Mouse (Mus musculus): ENCODE data around the gene Skiv2l. TPM values are rescaled to one million over a fixed set of nuclear protein-coding genes. Genes with fewer than 3 reads are reported as not detected.
A peak's percentile ranks its signal among the peaks of the same experiment; 100 is the strongest.
"Not testable (repeated sequence)": the region's sequence is repeated elsewhere in the genome, so short reads cannot be mapped to it uniquely, and the experiment has no call there.

Gene Skiv2l
- total RNA-seq, 4 experiments from 2014 or later = 21.8 to 29.1 (median 25.8) TPM

GRCm38 (mm10) chr17:34813747-34814146 is 36.3 kb downstream of the Skiv2l start:
- not testable (repeated sequence) for DNase-seq (ENCODE audit: low spot score)

- DNase-seq (ENCODE audit: low spot score) = no peak
Measured at GRCm38 (mm10) chr17:34811275-34811674, 38.7 kb downstream of the Skiv2l start.

DNA sequence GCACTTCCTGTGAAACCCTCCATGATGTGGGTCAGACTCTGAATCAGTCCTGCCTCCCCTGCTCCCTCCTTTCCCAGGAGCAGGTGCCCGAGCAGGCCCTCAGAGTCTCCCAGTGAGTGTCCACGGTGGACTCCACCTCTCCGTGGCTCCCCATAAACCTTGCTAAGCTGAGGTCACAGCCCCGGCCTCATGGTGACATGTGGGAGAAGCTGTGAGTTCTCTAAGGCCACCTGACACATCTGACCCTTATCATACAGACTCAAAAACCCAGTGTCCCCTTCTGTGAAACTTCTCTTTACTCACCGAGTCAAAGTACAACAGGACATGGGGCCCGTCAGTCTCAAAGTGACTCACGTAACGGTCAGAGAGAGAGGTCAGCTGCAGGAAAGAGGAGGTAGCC is 39.2 kb downstream of the Skiv2l start:
- not testable (repeated sequence) for DNase-seq (ENCODE audit: low spot score)

DNA sequence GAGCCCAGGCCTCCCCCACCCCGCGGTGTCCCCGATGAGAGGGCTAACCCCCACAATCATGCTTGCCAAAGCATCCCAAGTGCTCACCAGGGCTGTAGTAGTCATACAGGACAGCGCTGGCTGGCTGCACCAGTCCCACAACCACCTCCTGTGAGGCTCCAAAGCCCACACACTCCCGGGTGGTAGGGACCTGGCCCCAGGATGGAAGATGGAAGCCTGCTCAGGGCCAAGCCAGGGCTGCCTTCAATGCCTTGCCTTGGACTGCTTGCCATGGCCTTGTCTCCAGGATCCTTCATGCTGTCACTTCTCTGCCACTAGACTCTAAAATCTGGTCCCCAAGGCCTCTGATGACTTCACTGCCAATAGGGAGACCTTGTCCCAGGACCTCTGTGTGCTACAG is 39.6 kb downstream of the Skiv2l start:
- DNase-seq (ENCODE audit: low spot score) = not testable (repeated sequence)

DNA sequence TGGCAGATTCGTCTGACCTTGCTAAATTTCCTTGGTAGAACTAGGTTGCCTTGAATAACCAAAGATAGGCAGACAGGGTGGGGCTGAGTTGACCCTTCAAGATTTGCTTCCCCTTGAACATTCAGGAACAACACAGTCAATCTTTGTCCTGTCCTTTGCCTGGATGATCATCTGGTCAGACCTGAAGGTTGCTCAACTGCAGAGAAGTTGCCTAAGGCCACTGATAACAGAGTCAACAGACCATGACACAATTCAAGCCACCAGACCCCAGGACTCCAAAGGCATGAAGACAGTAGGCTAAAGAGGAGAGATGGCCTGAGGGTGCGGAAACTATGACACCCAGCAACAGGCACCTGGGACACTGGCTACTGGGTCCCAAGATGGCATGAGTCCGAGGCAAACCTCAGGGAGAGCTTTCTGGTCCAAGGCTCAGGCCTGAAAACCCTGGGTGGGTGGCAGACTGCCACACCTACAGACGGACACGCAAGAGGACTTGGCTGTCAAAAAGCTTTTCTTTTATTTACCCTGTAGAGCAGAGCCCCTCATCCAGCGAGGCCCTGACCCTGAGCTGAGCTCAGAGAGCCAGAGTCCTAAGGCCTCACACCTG is 41.3 kb downstream of the Skiv2l start:
- no peak for DNase-seq (ENCODE audit: low spot score)

GRCm38 (mm10) chr17:34807176-34807575 is 42.8 kb downstream of the Skiv2l start:
- no peak for DNase-seq (ENCODE audit: low spot score)

DNA sequence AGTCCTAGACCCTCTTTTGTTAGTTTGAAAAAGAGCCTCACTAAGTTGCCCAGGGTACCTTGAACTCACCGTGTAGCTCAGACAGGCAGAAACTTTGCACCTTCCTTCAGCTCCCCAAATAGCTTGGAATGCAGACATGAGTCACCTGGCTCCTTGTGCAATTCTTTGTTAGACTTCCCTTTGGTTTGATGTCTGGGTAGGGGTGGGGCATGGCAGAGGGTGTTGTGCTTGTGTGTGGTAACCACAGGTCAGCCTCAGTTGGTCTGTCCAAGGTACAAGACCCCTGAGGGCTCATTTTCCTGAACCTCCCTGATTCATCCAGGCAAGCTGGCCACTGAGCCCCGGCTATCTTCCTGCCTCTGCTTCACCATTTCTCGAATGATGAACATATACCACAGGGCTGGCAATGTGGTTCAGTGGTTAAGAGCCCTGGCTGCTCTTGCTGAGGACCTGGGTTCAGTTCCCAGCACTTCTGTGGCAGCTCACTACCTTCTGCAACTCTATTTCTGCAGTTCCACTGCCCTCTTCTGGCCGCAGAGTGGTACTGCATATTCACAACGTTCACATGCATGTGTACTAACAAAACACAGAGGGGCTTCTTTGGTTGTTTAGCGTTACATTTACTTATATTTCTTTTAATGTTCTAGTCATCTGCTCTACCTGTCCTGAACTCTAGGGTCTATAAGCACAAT is 45.0 kb downstream of the Skiv2l start:
- no peak for DNase-seq (ENCODE audit: low spot score)

DNA sequence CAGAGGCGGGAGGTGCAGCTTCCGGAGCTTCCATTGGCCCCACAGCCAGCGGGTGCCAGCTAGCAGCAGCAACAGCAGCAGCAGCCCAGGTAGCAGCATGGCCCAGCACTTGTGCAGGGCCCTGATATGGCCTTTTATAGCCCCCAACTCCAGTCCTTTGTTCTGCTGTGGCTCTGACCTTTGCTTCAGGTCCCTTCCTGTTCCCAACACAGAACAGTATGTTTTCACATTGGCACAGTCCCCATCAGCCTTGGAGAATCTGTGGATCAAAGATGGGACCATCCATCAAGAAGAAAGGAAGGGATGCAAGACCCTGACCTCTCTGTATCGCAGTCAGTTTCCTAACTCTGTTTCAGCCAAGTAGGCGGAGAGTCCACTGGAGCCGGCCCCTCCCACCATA is 45.7 kb downstream of the Skiv2l start, which contains the start of gene Cyp21a1:
Cyp21a1 (minus strand) TSS at position 261 of the 400 bp plus-strand sequence.
- DNase-seq (ENCODE audit: low spot score) = not testable (repeated sequence)

- not testable (repeated sequence) for DNase-seq (ENCODE audit: low spot score)
Measured at GRCm38 (mm10) chr17:34803367-34803766, 46.6 kb downstream of the Skiv2l start.

- not testable (repeated sequence) for DNase-seq (ENCODE audit: low spot score)
Measured at GRCm38 (mm10) chr17:34802756-34803155, 47.3 kb downstream of the Skiv2l start.

DNA sequence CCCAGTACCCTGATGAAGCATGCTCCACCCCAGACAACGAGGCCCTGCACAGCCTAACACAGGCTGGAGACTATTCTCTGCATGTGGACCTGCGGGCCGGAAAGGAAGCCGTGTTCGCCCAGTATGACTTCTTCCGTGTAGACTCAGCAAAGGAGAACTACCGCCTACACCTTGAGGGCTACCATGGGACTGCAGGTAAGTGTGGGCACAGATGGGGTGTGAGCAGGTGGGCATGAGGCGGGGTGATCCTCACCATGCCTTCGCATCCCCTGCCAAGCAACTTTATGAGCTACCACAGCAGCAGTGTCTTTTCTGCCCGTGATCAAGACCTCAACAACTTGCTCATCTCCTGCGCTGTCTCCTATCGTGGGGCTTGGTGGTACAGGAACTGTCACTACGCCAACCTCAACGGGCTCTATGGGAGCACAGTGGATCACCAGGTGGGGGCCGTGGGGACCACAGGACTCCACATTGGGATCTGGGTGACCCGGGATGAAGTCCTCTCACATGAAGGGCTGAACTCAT is 49.2 kb downstream of the Skiv2l start:
- not testable (repeated sequence) for DNase-seq (ENCODE audit: low spot score)

- no peak for DNase-seq (ENCODE audit: low spot score)
Measured at GRCm38 (mm10) chr17:34799531-34799925, 50.5 kb downstream of the Skiv2l start.

DNA sequence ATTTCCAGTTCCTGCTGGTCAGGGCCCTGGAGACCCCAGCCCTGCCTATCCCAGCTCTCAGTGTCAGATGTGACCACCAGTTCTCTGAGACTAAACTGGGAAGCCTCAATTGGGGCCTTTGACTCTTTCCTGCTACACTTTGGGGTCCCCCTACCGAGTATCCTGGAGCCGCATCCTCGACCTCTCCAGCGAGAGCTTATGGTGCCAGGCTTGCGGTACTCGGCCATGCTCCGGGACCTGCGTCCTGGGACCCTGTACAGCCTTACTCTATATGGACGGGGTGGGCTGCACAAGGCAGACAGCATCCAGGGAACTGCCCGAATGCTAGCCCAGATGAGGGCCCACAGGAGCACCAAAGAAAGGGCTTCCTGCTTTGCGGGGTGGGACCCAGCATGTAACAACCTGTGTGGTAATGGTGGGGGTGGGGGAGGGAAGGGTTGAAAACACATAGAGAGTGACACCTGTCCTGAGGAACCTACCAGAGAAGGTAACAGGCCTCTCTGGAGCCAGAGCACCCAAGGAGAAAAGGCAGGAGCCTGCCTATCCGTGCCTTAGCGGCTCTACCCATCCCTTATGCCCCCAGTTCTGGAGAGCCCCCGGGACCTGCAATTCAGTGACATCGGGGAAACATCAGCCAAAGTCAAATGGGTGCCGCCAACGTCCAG is 51.0 kb downstream of the Skiv2l start:
- no peak for DNase-seq (ENCODE audit: low spot score)

GRCm38 (mm10) chr17:34798071-34798470 is 51.9 kb downstream of the Skiv2l start:
- DNase-seq (ENCODE audit: low spot score) = not testable (repeated sequence)

DNA sequence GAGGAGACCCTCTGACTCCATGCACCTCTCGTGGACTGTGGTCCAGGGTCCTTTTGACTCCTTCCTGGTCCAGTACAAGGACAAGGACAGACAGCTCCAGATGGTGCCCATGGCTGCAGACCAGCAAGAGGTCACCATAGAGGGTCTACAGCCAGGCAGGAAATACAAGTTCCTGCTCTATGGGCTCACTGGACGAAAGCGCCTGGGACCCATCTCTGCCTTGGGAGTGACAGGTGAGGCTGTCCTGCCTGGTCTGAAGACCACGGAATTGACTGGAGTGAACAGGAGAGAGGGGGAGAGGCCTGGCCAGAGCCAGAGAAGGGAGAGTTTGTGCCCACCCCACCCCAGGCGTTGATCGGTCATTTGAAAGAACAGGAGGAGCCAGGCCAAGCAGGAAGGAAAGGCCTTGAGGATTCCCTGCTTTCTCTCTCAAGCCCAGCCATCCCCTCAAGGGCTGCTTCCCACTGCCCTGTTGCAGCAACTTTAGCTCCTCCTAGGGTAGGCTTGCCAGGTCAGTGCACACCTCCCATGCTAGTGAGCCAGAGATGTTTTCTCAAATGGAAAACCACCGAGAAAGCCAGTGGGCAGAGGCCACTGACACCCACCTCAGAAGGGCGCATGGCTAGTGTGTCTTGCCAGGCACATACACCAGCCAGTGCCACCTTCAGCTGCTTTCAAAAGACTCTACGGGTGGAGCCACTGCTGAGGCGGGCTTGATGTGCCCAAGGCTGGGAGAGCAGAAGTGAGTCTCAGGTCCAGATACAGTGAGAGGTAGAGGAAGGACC is 52.6 kb downstream of the Skiv2l start:
- not testable (repeated sequence) for DNase-seq (ENCODE audit: low spot score)

DNA sequence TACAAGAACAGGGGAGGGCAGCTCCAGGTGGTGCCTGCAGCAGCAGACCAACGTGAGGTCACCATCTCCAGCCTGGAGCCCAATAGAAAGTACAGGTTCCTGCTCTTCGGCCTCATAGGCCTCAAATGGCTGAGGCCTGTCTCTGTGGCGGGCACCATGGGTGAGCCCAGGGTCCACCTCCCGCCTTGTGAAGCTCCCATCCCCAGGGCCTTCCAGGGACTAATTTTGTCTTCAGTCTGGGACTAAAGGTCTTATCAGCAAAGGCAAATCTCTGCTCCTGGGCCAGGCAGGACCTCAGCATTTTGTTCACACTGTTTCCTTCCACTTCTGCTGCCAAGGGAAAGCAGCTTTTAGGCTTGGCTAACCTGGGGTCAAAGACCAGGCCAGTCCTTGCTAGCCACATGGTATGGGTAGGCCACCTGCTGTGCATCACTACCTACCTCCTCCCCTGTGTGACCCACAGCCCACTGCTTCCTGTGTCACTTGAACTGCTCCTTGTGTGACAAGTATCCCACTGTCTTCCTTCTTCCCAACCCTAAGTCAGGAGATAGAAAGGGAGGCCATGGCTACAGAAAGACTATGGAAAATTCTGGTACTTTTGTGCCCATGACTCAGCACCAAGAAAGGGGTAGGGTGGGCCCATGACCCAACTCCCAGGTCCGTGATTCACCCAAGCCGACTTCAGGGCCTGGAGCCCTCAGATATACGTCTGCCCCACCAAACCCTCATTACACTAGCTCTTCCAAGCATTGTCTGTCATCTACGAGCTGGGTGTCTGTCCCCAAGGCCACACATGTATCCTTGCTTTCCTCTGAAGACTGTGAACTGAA is 53.5 kb downstream of the Skiv2l start:
- DNase-seq (ENCODE audit: low spot score) = no peak

DNA sequence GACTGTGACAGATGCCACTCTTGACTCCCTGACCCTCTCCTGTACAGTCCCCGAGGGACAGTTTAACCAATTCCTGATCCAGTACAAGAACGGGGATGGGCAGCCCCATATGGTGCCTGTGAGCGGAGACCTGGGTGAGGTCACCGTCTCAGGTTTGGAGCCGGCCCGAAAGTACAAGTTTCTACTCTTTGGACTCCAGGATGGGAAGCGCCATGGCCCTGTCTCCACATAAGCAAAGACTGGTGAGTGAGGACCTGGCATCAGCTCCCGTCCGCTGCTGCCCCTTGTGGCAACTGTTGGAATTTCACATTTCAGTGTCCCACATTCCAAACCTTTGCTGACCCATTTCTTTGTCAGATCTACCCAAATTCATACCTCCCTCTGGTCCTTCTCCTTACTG is 54.4 kb downstream of the Skiv2l start:
- DNase-seq (ENCODE audit: low spot score) = peak; percentile 9

DNA sequence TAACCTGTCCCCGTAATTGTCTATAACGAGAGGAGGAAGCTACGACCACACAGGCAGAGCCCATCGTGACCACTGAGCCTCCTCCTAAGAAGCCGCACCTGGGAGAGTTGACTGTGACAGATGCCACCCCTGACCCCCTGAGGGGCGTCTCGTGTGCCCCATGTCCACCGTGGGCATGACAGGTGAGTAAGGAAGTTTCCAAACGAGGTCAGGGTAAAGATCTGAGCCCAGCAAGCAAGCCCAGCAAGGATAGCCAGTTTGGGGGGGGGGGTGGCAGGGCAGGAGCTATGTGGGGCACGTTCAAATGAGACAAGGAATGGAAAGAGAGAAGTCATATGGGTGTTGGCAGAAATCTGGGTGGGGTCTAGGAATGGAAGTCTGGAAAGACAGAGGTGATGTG is 55.0 kb downstream of the Skiv2l start:
- DNase-seq (ENCODE audit: low spot score) = no peak
